Mouse (Mus musculus) thymus, postnatal 25 days (tissue): ENCODE measurements around the gene Gm21988.
A peak's percentile ranks its signal among the peaks of the same experiment; 100 is the strongest.

Experiments
- DNase-seq: peaks from one replicate; pipeline ENCODE4 v3.0.0; 2022

Gm21988 gene

GRCm38 (mm10) chr11:70214856-70215209, 24.8 kb downstream of the Gm21988 start:
- DNase-seq: no peak

GRCm38 (mm10) chr11:70214191-70214855, 25.3 kb downstream of the Gm21988 start:
- no peak for DNase-seq

- no peak for DNase-seq
These were observed 25.9 kb downstream of the Gm21988 start for GRCm38 (mm10) chr11:70213736-70214135.

GRCm38 (mm10) chr11:70212896-70213295, 26.7 kb downstream of the Gm21988 start:
- peak; percentile 52 for DNase-seq

- DNase-seq: no peak
These were observed 27.2 kb downstream of the Gm21988 start, which contains the start of gene Slc16a11 for GRCm38 (mm10) chr11:70212423-70212822. TSS of gene Slc16a11 (plus strand) at chr11:70212752.

GRCm38 (mm10) chr11:70211972-70212371, 27.7 kb downstream of the Gm21988 start:
- no peak for DNase-seq

GRCm38 (mm10) chr11:70210681-70211080, 28.9 kb downstream of the Gm21988 start:
- no peak for DNase-seq

GRCm38 (mm10) chr11:70208778-70209388, 30.7 kb downstream of the Gm21988 start:
- no peak for DNase-seq

- no peak for DNase-seq
These were observed 32.3 kb downstream of the Gm21988 start for GRCm38 (mm10) chr11:70207283-70207682.

GRCm38 (mm10) chr11:70206801-70207200, 32.8 kb downstream of the Gm21988 start:
- DNase-seq: no peak

- DNase-seq: peak; percentile 80
These were observed 37.9 kb downstream of the Gm21988 start for GRCm38 (mm10) chr11:70201691-70202090.

- DNase-seq: no peak
These were observed 39.5 kb downstream of the Gm21988 start for GRCm38 (mm10) chr11:70200036-70200608.

- no peak for DNase-seq
These were observed 40.5 kb downstream of the Gm21988 start for GRCm38 (mm10) chr11:70199107-70199506.

GRCm38 (mm10) chr11:70198332-70198731, 41.3 kb downstream of the Gm21988 start:
- DNase-seq: no peak

GRCm38 (mm10) chr11:70193354-70194285, 46.0 kb downstream of the Gm21988 start:
- no peak for DNase-seq

- no peak for DNase-seq
These were observed 47.5 kb downstream of the Gm21988 start for GRCm38 (mm10) chr11:70192157-70192556.

- no peak for DNase-seq
These were observed 48.4 kb downstream of the Gm21988 start for GRCm38 (mm10) chr11:70191188-70191587.

- no peak for DNase-seq
These were observed 50.1 kb downstream of the Gm21988 start for GRCm38 (mm10) chr11:70189319-70190134.
